Mouse (Mus musculus) brain, embryonic 14.5 days (tissue): ENCODE data around the gene Gm44596.

ENCODE experiments used
- CTCF ChIP-seq: fragments of 200-500 bp; IDR thresholded peaks from 2 replicates; pipeline ENCODE4 v1.5.1; 2012; ENCODE audit warnings: inconsistent platforms, mild to moderate bottlenecking, moderate library complexity, borderline replicate concordance; ENCODE audit not compliant: insufficient read depth, insufficient read length; ENCODE audit errors: extremely low read depth
- POLR2A ChIP-seq: fragments of 200-500 bp; IDR thresholded peaks from 2 replicates; pipeline ENCODE4 v1.6.1; 2012; ENCODE audit warnings: mild to moderate bottlenecking, inconsistent platforms, borderline replicate concordance; ENCODE audit not compliant: poor library complexity, insufficient read depth, insufficient read length, severe bottlenecking; ENCODE audit errors: extremely low read depth

DNA sequence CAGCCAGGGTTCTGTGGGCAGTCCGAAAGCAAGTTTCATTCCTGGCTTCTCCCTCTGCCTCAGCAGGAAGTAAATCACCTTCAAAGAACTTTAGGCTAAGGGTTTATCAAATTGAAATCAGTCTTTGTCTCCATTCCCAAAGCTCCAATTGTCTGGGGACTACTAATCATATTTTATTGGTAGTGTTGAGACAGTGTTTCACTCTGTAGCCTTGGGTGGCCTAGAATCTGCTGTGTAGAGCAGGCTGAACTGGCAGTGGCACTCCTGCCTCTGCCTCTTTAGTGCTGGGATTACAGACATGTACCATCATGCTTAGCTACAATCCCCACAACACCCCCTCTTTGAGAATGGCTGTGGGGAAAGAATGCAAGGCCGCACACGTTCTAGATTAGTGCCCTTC is 46.2 kb downstream of the Gm44596 start:
- TF ChIP-seq CTCF (no peak), POLR2A (no peak)
